Mouse (Mus musculus) Muller cell, postnatal 12 days (primary cell): Measurements from ENCODE around the gene Acvrl1.
"Not testable (repeated sequence)": the region's sequence is repeated elsewhere in the genome, so short reads cannot be mapped to it uniquely, and the experiment has no call there.

Source experiments
- DNase-seq: peaks from one replicate; pipeline ENCODE4 v3.0.0-alpha.2; 2015; ENCODE audit errors: inconsistent ontology term

Acvrl1 gene

GRCm38 (mm10) chr15:101107906-101108671 lies 20.2 kb upstream of the Acvrl1 start:
- DNase-seq: no peak

GRCm38 (mm10) chr15:101113176-101113575 lies 15.1 kb upstream of the Acvrl1 start:
- DNase-seq: no peak

- DNase-seq: not testable (repeated sequence)
Measured at GRCm38 (mm10) chr15:101113778-101114177, 14.5 kb upstream of the Acvrl1 start.

GRCm38 (mm10) chr15:101115511-101116110 lies 12.7 kb upstream of the Acvrl1 start, which contains the start of gene Ankrd33:
Gene Ankrd33, plus strand, starts transcription at chr15:101115755.
- no peak for DNase-seq

GRCm38 (mm10) chr15:101118399-101119125 lies 9.8 kb upstream of the Acvrl1 start:
- DNase-seq: no peak

- no peak for DNase-seq
Measured at GRCm38 (mm10) chr15:101121411-101122289, 6.7 kb upstream of the Acvrl1 start.

GRCm38 (mm10) chr15:101122290-101122589 lies 6.1 kb upstream of the Acvrl1 start:
- DNase-seq: no peak

- no peak for DNase-seq
Measured at GRCm38 (mm10) chr15:101123202-101123601, 5.1 kb upstream of the Acvrl1 start.

- DNase-seq: no peak
Measured at GRCm38 (mm10) chr15:101125561-101125960, 2.8 kb upstream of the Acvrl1 start.

- DNase-seq: no peak
Measured at GRCm38 (mm10) chr15:101126876-101127544, 1.3 kb upstream of the Acvrl1 start.

GRCm38 (mm10) chr15:101129412-101129811 lies 1.1 kb downstream of the Acvrl1 start:
- no peak for DNase-seq

GRCm38 (mm10) chr15:101131498-101131897 lies 3.2 kb downstream of the Acvrl1 start:
- DNase-seq: no peak

GRCm38 (mm10) chr15:101132041-101132440 lies 3.7 kb downstream of the Acvrl1 start:
- no peak for DNase-seq

- no peak for DNase-seq
Measured at GRCm38 (mm10) chr15:101132761-101133160, 4.4 kb downstream of the Acvrl1 start.

GRCm38 (mm10) chr15:101133993-101134704 lies 5.8 kb downstream of the Acvrl1 start:
- DNase-seq: no peak

- no peak for DNase-seq
Measured at GRCm38 (mm10) chr15:101135405-101135804, 7.1 kb downstream of the Acvrl1 start.

GRCm38 (mm10) chr15:101137455-101137854 lies 9.1 kb downstream of the Acvrl1 start:
- no peak for DNase-seq

- no peak for DNase-seq
Measured at GRCm38 (mm10) chr15:101138675-101139074, 10.4 kb downstream of the Acvrl1 start.

- DNase-seq: no peak
Measured at GRCm38 (mm10) chr15:101139885-101140284, 11.6 kb downstream of the Acvrl1 start.

- no peak for DNase-seq
Measured at GRCm38 (mm10) chr15:101140587-101140986, 12.3 kb downstream of the Acvrl1 start.
